Mouse (Mus musculus) heart, postnatal 0 days (tissue): ENCODE data around the gene Mid1.
"Not testable (repeated sequence)": the region's sequence is repeated elsewhere in the genome, so short reads cannot be mapped to it uniquely, and the experiment has no call there.

Experiments used
- CTCF ChIP-seq: IDR thresholded peaks from 2 replicates; pipeline ENCODE4 v1.5.1; 2016; ENCODE audit warnings: antibody characterized with exemption, control low read depth, low read depth
- EP300 ChIP-seq: IDR thresholded peaks from 2 replicates; pipeline ENCODE4 v1.6.1; 2016; ENCODE audit warnings: antibody characterized with exemption, low read depth

DNA sequence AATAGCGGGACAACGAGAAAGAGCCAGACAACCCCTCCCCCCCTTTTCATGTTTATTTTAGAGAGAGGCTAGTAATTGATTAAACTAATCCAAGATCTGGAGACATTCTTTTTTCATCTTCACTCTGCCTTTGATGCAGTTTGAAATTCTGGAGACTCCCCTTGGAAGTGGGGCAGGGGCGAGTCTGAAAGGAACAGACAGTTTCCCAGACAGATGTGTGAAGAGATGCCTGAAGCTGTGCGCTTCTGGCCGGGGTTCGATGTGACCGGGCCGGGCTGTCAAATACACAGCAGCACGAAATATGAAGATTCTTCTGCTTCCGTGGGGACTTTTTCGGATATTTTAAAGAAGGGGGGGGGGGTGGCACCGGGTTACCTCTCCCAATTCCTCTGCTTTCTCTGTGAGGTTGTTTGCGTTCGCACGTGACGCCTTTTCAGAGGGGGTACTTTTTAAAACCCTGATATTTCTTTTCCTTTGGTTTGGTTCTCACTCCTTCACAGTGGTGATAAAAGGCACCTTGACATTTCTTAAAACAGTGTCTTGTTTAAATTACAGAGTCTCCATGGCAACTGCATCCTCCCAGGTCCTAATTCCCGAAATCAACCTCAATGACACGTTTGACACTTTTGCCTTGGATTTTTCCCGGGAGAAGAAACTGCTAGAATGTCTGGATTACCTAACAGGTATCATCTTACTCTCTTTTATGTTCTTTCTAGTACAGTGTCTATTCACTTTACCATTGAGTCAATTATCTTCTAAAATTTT lies 298.6 kb downstream of the Mid1 start:
- not testable (repeated sequence) for TF ChIP-seq CTCF, EP300
